Comparison of ENCODE assay signal across 16 mouse cellular contexts in genomic region chr5:99447481-99447880, GRCm38 (mm10).
DNase-seq lines count a peak whose midpoint lies in the region.
"Had no signal": no experiment of that assay in that cellular context is flagged by ENCODE, and none has a peak within 500 bp of the region (broad histone marks: within the 10 kb centered on the region; RNA-seq: fewer than 3 reads in every experiment).

No protein-coding gene starts in this region.

- peak; percentile 64 for DNase-seq in heart, adult 11 months
- DNase-seq in heart, adult 18-20 months: no peak
- peak; percentile 6 for DNase-seq in lung, postnatal 10 days
- DNase-seq in lung, postnatal 14 days: no peak
- peak; percentile 7 for DNase-seq in testis, postnatal 10 days (ENCODE audit: low spot score)
- DNase-seq in testis, postnatal 14 days (ENCODE audit: low spot score): no peak
- DNase-seq: adrenal gland, adult 8-10 months; adrenal gland, postnatal 14 days; adrenal gland, postnatal 36 days; B cell, adult 2 months; cerebellum, adult 11-12 months; cerebellum, adult 2 months; cerebellum, adult 9-10 months; cerebellum, postnatal 10 days; cerebellum, postnatal 25 days; embryo, embryonic 11 days had no signal

Comparison
In these comparisons a context has a peak if more than half of its experiments do, and no peak if none do; other contexts are left out.
1. DNase-seq: peak in heart, adult 11 months (single experiment), lung, postnatal 10 days (single experiment) and testis, postnatal 10 days (single experiment); none in heart, adult 18-20 months (0 of 2), lung, postnatal 14 days (single experiment) and testis, postnatal 14 days (single experiment).